Mouse (Mus musculus) heart, adult 8-10 months (tissue): ENCODE data around the gene Trak2. TPM values are rescaled to one million over a fixed set of nuclear protein-coding genes. Genes with fewer than 3 reads are reported as not detected.
"Not testable (repeated sequence)": the region's sequence is repeated elsewhere in the genome, so short reads cannot be mapped to it uniquely, and the experiment has no call there.

Experiments
- DNase-seq: peaks from one replicate; pipeline ENCODE4 v3.0.0; 2022; ENCODE audit warnings: low spot score
- total RNA-seq, 4 experiments: library from RNA; stranded (reverse); gene quantifications; 2 replicates each; pipeline ENCODE4 v1.2.4; 2022

Gene Trak2
- total RNA-seq, 4 experiments from 2014 or later = 204 to 258 (median 233) TPM

GRCm38 (mm10) chr1:58953686-58954434 lies 19.4 kb downstream of the Trak2 start:
- DNase-seq = peak; percentile 4

GRCm38 (mm10) chr1:58952997-58953396 lies 20.2 kb downstream of the Trak2 start:
- peak; percentile 0 for DNase-seq

- DNase-seq = peak; percentile 0
Observed at GRCm38 (mm10) chr1:58952526-58952925, 20.7 kb downstream of the Trak2 start.

DNA sequence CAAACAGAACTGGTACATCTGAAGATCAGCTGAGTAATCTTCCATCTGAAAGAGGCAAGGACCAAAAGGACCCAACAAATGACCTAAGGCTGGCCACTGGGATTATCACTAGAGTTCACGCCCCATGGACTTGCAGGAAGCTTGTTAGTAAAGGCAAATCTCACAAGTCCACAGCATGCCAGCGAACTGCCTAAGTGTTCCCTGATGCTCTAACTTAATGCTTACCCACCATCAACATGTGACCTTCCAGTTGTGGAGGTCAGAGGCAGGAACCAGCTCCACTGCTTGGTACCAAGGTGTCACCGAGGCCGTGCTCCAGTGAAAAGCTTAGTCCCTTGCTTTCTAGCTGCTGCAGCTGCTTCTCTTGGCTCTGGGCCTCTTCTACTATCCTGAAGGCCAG lies 21.4 kb downstream of the Trak2 start:
- DNase-seq = no peak

- peak; percentile 45 for DNase-seq
Observed at GRCm38 (mm10) chr1:58950899-58951648, 22.2 kb downstream of the Trak2 start.

- peak; percentile 4 for DNase-seq
Observed at GRCm38 (mm10) chr1:58949561-58950106, 23.6 kb downstream of the Trak2 start.

DNA sequence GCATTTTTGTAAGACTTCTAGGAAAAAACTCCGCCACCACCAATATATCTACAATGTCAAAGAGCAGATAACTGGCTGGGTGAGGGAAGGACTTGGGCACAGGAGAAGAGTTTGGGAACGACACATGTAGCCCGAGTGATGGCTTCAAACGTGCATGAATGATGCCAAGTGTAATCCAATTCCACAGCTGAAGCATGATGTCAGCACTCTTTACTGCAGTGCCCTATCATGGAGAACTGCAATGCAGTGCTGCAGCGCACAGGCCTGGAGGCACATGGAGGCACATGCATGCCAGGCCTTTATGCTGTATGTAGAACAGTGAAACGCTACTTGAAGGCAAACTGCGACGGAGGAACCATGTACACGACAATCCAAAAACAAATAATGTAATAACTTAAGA lies 26.5 kb downstream of the Trak2 start:
- DNase-seq = no peak

DNA sequence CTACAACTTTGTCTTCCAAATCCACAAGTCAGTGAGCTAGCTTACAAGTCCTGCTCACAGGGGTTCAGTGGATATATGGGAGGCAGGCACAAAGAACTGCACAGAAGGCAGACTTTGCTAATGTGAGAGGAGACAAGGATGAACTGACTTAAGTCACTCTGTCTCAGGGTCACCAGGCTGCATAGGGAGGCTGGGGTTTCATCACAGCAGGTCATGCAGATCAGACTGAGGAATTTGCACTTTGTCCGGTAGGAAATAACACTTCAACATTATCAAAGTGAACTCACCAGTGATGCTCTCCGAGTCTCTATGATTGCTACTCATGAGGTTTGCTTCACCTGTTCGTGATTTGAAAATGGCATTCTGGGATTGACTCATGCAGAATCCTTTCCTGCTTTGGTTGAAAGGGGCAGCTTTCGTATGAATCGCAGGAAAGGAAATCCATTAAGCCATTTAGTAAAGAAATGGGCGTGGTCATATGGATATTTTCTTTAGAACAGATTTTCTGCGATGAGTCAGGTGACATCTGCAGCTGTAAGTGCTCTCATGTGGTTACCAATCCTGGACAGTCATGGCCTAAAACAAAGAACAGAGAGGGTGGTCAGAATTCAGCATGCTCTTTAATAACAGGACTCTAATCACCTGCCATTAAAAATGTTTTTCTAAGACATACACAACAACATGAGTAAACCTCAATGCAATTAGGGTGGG lies 27.1 kb downstream of the Trak2 start:
- DNase-seq = no peak

DNA sequence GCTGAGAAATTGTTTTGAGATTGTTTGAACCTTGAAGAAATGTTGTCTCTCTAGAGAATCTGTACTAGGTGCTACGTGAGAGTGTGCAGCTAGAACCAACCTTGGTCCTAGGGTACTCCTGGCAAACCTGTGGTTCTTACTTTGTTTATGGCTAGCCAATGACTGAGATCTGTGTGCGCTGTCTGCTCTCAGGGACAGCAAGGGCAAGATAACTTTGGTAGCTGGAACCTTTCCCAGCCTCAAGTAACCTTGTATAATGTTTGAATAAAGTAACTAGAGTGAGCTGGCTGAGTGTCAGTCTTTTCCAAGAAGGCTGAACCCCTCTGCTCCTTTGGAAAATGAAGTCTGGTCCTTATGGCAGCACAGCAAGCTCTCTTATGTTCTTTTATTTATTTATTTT lies 27.7 kb downstream of the Trak2 start:
- no peak for DNase-seq

GRCm38 (mm10) chr1:58937606-58938099 lies 35.6 kb downstream of the Trak2 start:
- DNase-seq = no peak

- DNase-seq = no peak
Observed at GRCm38 (mm10) chr1:58936746-58937605, 36.3 kb downstream of the Trak2 start.

DNA sequence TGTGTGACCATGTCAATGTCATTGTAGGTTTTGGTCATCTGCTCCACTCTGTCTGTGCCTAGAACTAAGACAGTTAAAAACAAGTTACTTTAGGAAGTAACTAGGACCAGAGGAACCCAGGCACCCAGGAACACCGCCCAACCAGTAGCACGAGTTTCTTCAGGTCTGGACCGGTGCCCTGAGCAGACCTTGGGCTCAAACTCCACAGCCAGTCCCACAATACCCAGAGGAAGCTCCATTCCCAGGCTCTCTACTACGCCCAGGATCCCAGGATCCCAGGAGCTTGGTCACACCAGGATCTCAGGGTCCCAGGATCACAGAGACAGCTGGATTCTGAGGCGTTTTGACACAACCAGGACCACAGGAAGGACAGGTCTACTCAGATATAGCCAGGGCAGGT lies 46.6 kb downstream of the Trak2 start:
- no peak for DNase-seq

GRCm38 (mm10) chr1:58917566-58917965 lies 55.7 kb downstream of the Trak2 start:
- DNase-seq = no peak

- no peak for DNase-seq
Observed at GRCm38 (mm10) chr1:58909636-58910272, 63.5 kb downstream of the Trak2 start.

GRCm38 (mm10) chr1:58903681-58904080 lies 69.5 kb downstream of the Trak2 start:
- no peak for DNase-seq

GRCm38 (mm10) chr1:58897561-58897960 lies 75.7 kb downstream of the Trak2 start:
- DNase-seq = peak; percentile 35

- not testable (repeated sequence) for DNase-seq
Observed at GRCm38 (mm10) chr1:58892386-58892785, 80.8 kb downstream of the Trak2 start.

DNA sequence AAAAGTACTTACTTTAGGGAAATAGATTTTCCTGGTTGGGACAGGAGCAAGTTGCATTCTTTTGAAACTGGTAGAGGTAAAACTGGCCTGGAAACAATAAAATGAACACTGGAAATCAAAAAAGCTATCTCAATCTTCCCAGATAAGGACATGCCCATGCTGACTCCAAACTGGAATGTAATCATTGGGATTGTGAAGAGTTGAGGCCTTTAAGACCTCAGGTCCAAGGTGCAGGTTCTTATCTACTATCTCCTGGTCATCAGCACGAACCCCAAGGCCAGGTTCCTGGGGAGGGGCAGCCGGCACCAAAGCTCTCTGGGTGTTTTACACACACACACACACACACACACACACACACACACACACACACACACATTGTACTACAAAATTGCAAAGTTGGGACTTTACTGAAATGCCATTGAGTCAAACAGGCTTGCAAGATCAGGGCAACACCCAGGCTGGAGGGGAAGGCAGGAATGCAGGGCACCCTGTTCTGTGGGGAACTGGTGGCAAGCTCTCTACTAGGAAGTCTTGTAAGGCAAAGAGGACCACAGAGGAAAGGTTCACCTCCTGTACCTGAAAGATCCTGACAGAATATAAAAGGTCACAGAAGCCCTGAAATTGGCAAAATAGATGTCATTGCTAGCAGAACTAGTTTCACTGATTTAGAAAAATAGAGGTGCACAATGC lies 81.6 kb downstream of the Trak2 start:
- not testable (repeated sequence) for DNase-seq

DNA sequence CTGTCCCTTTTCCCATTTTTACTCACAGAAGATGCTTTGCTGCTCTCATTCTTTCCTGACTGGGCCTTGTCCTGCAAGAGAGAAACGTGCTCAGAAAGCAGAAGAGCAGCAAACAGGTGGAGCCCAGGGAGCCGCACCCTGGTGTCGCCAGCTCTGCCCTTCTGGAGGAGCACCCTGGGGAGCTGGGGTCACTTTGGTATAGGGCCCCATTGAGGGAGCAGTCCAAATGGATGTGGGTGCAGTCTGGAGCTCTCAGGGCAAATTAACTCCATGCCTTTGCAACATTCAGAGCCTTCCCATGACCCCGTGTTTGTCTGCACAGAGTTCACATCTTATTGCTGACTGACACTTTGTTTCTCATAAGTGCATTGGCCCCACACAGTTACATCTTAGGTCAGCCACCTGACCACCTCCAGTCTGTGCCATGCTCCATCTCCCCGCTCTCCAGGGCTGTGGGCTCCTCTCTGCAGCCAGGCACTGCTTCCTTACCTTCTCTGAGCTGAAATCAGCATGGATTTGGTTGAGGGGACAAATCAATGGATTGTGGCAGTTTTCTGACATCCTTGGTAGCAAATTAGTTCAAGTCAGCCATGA lies 82.4 kb downstream of the Trak2 start:
- DNase-seq = not testable (repeated sequence)
